Mouse (Mus musculus) limb, embryonic 14.5 days (tissue): ENCODE data around the gene Spaca7. TPM values are rescaled to one million over a fixed set of nuclear protein-coding genes. Genes with fewer than 3 reads are reported as not detected.
"Not testable (repeated sequence)": the region's sequence is repeated elsewhere in the genome, so short reads cannot be mapped to it uniquely, and the experiment has no call there.

ENCODE experiments used
- ATAC-seq: fragments of 200-750 bp; cut with Nextera tagmentation; 2 replicates; pipeline ENCODE4 v1.8.0; 2017; ENCODE audit warnings: low read depth, moderate number of reproducible peaks, moderate TSS enrichment; ENCODE audit not compliant: low FRiP score
- DNase-seq: peaks from one replicate; pipeline ENCODE4 v3.0.0-alpha.2; 2015; ENCODE audit warnings: low spot score
- H3K27ac ChIP-seq: fragments of 300-500 bp; sonication (generic); replicated peaks from 2 replicates; pipeline ENCODE4 v1.5.1; 2014; ENCODE audit warnings: low read depth, mild to moderate bottlenecking, low read length, moderate library complexity, mixed read lengths
- H3K27me3 ChIP-seq: fragments of 300-500 bp; sonication (generic); 2 replicates; pipeline ENCODE4 v1.6.1; 2014; ENCODE audit warnings: low read length, mixed read lengths; ENCODE audit not compliant: control insufficient read depth, insufficient read depth
- H3K36me3 ChIP-seq: fragments of 300-500 bp; sonication (generic); 2 replicates; pipeline ENCODE4 v1.6.1; 2014; ENCODE audit warnings: mild to moderate bottlenecking, low read length, moderate library complexity, mixed read lengths; ENCODE audit not compliant: control insufficient read depth, insufficient read depth
- H3K4me1 ChIP-seq: fragments of 300-500 bp; sonication (generic); 2 replicates; pipeline ENCODE4 v1.6.1; 2014; ENCODE audit warnings: antibody characterized with exemption, low read length, mixed read lengths; ENCODE audit not compliant: control insufficient read depth, insufficient read depth
- H3K4me2 ChIP-seq: fragments of 300-500 bp; sonication (generic); replicated peaks from 2 replicates; pipeline ENCODE4 v1.6.1; 2014; ENCODE audit warnings: low read depth, mild to moderate bottlenecking, low read length, moderate library complexity; ENCODE audit not compliant: severe bottlenecking
- H3K4me3 ChIP-seq: fragments of 300-500 bp; sonication (generic); replicated peaks from 2 replicates; pipeline ENCODE4 v1.5.1; 2014; ENCODE audit warnings: low read length
- H3K9ac ChIP-seq: fragments of 300-500 bp; sonication (generic); 2 replicates; pipeline ENCODE4 v1.6.1; 2014; ENCODE audit warnings: mild to moderate bottlenecking, low read depth, low read length, moderate library complexity; ENCODE audit not compliant: severe bottlenecking
- H3K9me3 ChIP-seq: fragments of 300-500 bp; sonication (generic); 2 replicates; pipeline ENCODE4 v1.6.1; 2016; ENCODE audit warnings: low read length; ENCODE audit not compliant: control insufficient read depth
- POLR2A ChIP-seq: fragments of 200-500 bp; IDR thresholded peaks from 2 replicates; pipeline ENCODE4 v1.8.0; 2012; ENCODE audit warnings: inconsistent platforms, mild to moderate bottlenecking, moderate library complexity, borderline replicate concordance; ENCODE audit not compliant: insufficient read depth, insufficient read length; ENCODE audit errors: extremely low read depth
- WGBS: fragments of 180-500 bp; shearing (Covaris S2); extraction: QIAGEN DNeasy Blood & Tissue Kit; methylation state at CpG from one replicate; pipeline ENCODE4 v1.1.7; 2014; 5-methylcytosine and 5-hydroxymethylcytosine counted together
- polyA plus RNA-seq, 2 experiments: library from polyadenylated mRNA; depleted of rRNA in 1 of 2; stranded (reverse) in 1 of 2; unstranded in 1 of 2; fragments of >200 nt; fragmentation: Nextera tagmentation in 1 of 2; extraction: Ambion mirVana in 1 of 2; gene quantifications; 2 replicates each; pipeline versions ENCODE4 v1.2.1 to v1.2.3; 2012 to 2014

The Spaca7 gene
- polyA plus RNA-seq, 2 experiments = not detected

GRCm38 (mm10) chr8:12609752-12610449 lies 37.1 kb downstream of the Spaca7 start:
- Histone ChIP-seq H3K4me3 (no peak overlapping the region), H3K9me3 (no peaks in the 10 kb centered on the region), H3K27me3 (no peaks in the 10 kb centered on the region), H3K4me2 (no peak overlapping the region), H3K27ac (no peak overlapping the region), H3K4me1 (no peaks in the 10 kb centered on the region), H3K36me3 (peaks cover 8% of the 10 kb centered on the region), H3K9ac (no peak overlapping the region)
- DNase-seq (no peak), ATAC-seq (no peak)
- WGBS = 76% methylated on average over 12 of the region's 12 CpGs
- no peak for TF ChIP-seq POLR2A

- DNase-seq = no peak
- WGBS = 82% methylated on average over 7 of the region's 7 CpGs
- TF ChIP-seq POLR2A = no peak
These were observed 40.4 kb downstream of the Spaca7 start for GRCm38 (mm10) chr8:12613201-12613600.

GRCm38 (mm10) chr8:12617369-12617768 lies 44.5 kb downstream of the Spaca7 start:
- not testable (repeated sequence) for H3K4me3 ChIP-seq
- WGBS = 78% methylated on average over 3 of the region's 3 CpGs
- H3K36me3 ChIP-seq = peaks cover 53% of the 10 kb centered on the region

More at GRCm38 (mm10) chr8:12613201-12613600, 40.4 kb downstream of the Spaca7 start:
- Histone ChIP-seq H3K4me2 (no peak overlapping the region), H3K27me3 (no peaks in the 10 kb centered on the region), H3K4me3 (no peak overlapping the region), H3K4me1 (no peaks in the 10 kb centered on the region), H3K9ac (no peak overlapping the region), H3K36me3 (peaks cover 23% of the 10 kb centered on the region), H3K27ac (no peak overlapping the region), H3K9me3 (no peaks in the 10 kb centered on the region)
- no peak for ATAC-seq

GRCm38 (mm10) chr8:12621550-12622222 lies 48.9 kb downstream of the Spaca7 start:
- peaks cover 57% of the 10 kb centered on the region for H3K36me3 ChIP-seq
- no peak overlapping the region for H3K4me3 ChIP-seq
- H3K4me1 ChIP-seq = peaks cover 5% of the 10 kb centered on the region; the same call in 1 of the 2 replicates
- H3K4me2 ChIP-seq = no peak overlapping the region
- no peaks in the 10 kb centered on the region for H3K9me3 ChIP-seq
- H3K27me3 ChIP-seq = no peaks in the 10 kb centered on the region
- H3K27ac ChIP-seq = no peak overlapping the region
- no peak for TF ChIP-seq POLR2A
- no peak for DNase-seq
- H3K9ac ChIP-seq = no peak overlapping the region
- ATAC-seq = no peak
- WGBS = 93% methylated on average over 18 of the region's 18 CpGs

More at GRCm38 (mm10) chr8:12617369-12617768, 44.5 kb downstream of the Spaca7 start:
- not testable (repeated sequence) for H3K4me2 ChIP-seq, H3K27me3 ChIP-seq, ATAC-seq, H3K4me1 ChIP-seq, H3K27ac ChIP-seq, H3K9me3 ChIP-seq, H3K9ac ChIP-seq, DNase-seq

- ATAC-seq (no peak), DNase-seq (no peak)
- Histone ChIP-seq H3K9me3 (no peaks in the 10 kb centered on the region), H3K36me3 (peaks cover 52% of the 10 kb centered on the region), H3K9ac (0 out of 2 replicates have a peak overlapping the region, but pooled peaks have one; percentile 3), H3K27ac (no peak overlapping the region), H3K27me3 (no peaks in the 10 kb centered on the region), H3K4me1 (peaks cover 6% of the 10 kb centered on the region; the same call in 1 of the 2 replicates), H3K4me2 (no peak overlapping the region), H3K4me3 (no peak overlapping the region)
- 35% methylated on average over 5 of the region's 5 CpGs for WGBS
- no peak for TF ChIP-seq POLR2A
These were observed 53.1 kb downstream of the Spaca7 start for GRCm38 (mm10) chr8:12625890-12626289.
